Mouse (Mus musculus) MN1 (cell line): ENCODE measurements at regions not wholly inside any gene's neighbourhood (a gene's known extent, or its start where the extent isn't known, plus 50 kb on each side); places are given as distances from the start of the nearest gene placed in this dataset.
"Not testable (repeated sequence)": the region's sequence is repeated elsewhere in the genome, so short reads cannot be mapped to it uniquely, and the experiment has no call there.

Experiments used
- DNase-seq: peaks from one replicate; pipeline ENCODE4 v3.0.0-alpha.2; 2016; ENCODE audit warnings: low spot score

- peak; percentile 54 for DNase-seq
Measured at GRCm38 (mm10) chr7:61615156-61615555, 731.2 kb upstream of the Ndn start.

GRCm38 (mm10) chr7:61644893-61645545, 701.4 kb upstream of the Ndn start:
- DNase-seq, result no peak

DNA sequence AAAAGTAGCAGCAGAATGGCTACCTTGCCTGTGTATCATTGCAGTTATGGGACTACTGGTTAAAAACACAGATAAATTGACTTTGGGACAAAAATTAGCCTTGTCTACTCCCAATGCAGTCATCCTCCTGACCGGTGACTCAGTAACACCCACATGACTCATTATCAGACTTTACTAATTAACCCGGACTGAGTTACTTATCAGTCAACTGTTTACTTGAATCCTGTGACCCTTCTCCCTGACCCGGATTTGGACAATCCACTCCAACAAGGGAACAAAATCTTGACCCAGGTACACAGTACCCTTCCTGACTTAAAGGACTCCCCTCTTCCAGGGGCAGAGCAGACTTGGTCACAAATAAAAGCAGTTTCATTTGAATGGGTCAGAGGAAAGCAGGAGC, 688.3 kb upstream of the Ndn start:
- DNase-seq, result no peak

DNA sequence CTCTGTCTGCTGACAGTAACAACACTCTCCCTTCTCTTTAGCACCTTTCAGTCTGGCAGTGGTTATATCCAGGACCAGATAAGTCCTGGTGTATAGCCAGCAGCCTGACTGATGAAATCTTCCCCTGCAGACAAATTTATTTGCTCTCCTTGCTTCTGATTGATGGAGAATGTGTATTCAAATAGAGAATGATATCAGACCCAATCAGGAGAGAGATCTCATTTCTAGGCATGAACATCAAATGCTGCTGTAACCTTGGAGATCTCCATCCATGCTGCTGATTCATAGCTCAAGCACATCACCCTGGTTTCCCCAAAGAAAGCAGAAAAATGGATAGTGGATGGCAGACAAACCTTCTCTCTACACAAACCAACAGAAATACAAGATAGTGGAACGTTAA, 663.3 kb upstream of the Ndn start:
- peak; percentile 74 for DNase-seq

- peak; percentile 86 for DNase-seq
Measured at GRCm38 (mm10) chr7:61685052-61685655, 661.2 kb upstream of the Ndn start.

- peak; percentile 71 for DNase-seq
Measured at GRCm38 (mm10) chr7:61726149-61726548, 620.2 kb upstream of the Ndn start.

- DNase-seq, result no peak
Measured at GRCm38 (mm10) chr7:61737511-61737910, 608.9 kb upstream of the Ndn start.

- DNase-seq, result not testable (repeated sequence)
Measured at GRCm38 (mm10) chr7:61739336-61739735, 607.0 kb upstream of the Ndn start.

GRCm38 (mm10) chr7:61769826-61770225, 576.5 kb upstream of the Ndn start:
- DNase-seq, result peak; percentile 31

DNA sequence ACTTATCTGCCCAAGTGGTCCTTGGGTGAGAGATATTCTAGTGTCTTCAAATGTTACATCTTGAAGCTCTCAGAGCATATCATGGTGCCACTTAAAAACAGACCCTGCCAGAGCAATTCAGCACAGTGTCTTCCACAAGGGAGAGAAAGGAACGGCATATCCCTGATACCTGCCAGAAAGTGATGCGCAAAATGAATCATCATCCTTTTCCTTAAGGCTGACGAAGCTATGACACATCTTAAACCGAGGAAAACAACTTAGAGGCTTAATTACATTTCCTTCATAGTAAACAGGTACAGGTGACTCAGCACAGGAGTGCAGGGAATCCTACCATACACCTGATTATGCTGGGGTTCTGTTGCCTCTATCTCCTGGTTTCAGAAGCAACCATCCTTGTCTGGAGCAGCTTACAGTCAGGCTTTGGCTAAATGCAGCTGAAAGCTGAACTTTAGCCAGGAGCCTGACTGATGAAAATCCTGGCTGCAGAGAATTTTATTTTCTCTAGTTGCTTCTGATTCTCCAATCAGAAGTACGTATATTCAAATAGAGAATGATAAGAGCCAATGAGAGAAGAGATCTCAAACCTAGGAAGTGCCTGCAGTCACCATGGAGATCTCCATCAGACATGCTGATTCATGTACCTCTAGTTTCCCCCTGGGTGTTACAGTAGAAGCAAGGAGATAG, 556.1 kb upstream of the Ndn start:
- peak; percentile 63 for DNase-seq

DNA sequence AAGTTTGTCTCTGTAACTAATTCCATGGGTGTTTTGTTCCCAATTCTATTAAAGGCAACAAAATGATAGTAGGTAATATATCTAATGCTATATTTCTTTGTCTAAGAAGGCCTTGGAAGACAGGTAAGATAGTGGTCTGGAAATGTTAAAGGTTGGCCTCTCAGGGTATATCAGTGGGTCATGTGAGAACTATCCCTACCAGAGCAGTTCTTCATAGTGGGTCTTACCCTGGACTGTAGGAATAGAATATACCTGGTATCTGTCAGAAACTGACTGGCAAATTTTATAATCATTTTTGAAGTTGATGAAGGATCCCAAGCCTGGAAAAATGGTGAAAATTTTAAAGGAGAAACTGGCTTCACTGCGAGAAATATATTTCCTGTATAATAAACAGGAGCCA, 509.5 kb upstream of the Ndn start:
- no peak for DNase-seq

DNA sequence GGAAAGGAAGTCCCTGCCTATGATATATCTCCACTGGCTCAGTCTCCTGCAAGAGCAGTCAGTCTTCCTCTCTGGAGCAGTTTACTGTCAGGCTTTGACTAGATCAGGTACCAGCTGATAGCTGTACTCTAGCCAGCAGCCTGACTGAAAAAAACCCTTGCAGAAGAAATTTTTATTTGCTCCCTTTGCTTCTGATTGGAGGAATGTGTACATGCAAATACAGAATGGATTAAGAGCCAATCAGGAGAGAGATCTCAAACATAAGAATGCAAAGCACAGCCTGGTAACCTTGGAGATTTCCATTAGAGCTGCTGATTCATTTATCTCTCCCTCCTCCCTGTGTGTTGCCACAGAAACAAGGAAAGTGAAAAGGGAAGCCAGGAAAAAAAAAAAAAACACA, 509.1 kb upstream of the Ndn start:
- peak; percentile 90 for DNase-seq

DNA sequence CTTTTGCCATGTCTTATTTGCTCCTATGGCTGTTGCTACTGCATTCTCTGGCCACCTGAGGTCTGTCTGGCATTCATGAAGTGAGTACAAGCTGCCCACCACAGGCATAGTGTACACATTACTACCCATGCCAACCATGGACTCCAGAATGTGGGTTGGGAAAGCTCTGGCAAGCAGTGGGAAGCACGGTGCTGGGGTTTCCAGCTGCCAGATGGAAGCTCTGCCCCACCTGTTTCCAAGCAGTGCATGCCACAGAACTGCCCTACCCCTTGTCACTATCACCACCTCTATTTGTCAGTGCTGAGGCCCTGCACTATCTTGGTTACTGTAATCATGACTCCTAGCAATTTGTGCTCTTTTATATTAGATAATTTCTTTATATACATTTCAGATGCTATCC, 494.4 kb upstream of the Ndn start:
- DNase-seq, result no peak

- DNase-seq, result no peak
Measured at GRCm38 (mm10) chr7:61864517-61864916, 481.9 kb upstream of the Ndn start.

DNA sequence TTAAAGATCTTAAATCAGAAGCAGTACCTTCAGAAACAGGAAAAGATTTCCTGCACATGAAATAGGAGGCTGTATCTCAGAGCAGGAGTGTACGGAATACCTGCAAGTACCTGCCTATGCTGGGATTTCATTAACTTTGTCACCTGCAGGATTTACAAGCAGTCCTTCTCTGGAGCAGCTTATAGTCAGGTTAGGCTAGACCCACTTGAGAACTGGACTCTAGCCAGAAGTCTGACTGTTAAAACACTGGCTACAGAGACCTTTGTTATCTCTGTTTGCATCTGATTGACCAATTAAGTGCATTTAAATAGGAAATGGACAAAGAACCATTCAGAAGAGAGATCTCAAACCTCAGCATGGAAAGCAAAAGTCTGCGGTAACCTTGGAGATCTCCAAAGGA, 480.0 kb upstream of the Ndn start:
- DNase-seq, result peak; percentile 17

GRCm38 (mm10) chr7:61876220-61876619, 470.1 kb upstream of the Ndn start:
- DNase-seq, result no peak

- peak; percentile 89 for DNase-seq
Measured at GRCm38 (mm10) chr7:61877311-61878065, 468.9 kb upstream of the Ndn start.

- DNase-seq, result no peak
Measured at GRCm38 (mm10) chr7:61878095-61878494, 468.3 kb upstream of the Ndn start.

DNA sequence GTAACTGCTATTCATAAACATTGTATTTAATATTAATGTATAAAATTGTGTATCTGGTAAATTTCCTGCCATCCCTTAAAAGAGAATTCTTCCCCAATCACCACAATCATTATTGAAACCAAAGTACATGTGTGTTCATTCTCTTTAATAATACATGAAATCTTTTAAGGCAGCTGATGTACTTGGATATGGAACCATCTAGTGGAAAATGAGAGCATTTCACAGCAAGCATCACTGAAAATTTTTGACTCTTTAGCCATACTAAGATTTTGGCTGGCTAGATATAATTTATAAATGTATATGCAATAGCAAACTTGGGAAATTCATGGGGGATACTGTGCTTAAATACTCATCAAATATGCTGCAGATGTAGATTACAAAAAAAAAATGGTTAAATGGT, 467.8 kb upstream of the Ndn start:
- DNase-seq, result peak; percentile 31
